Mouse (Mus musculus): ENCODE measurements around the gene Lgals3bp. TPM values are rescaled to one million over a fixed set of nuclear protein-coding genes. Genes with fewer than 3 reads are reported as not detected.

The Lgals3bp gene
- polyA plus RNA-seq, 1 experiment = 311 TPM

GRCm38 (mm10) chr11:118369251-118369650 lies 32.6 kb downstream of the Lgals3bp start:
- TF ChIP-seq POLR2A (IDR thresholded peaks at IDR 0.05; ENCODE audit: borderline replicate concordance, extremely low read depth, low read depth, low read length) = no peak
- TF ChIP-seq CTCF (IDR thresholded peaks at IDR 0.05; ENCODE audit: insufficient read depth, low read length) = no peak
- 80% methylated on average over 5 of the region's 5 CpGs for WGBS

GRCm38 (mm10) chr11:118368330-118368729 lies 33.6 kb downstream of the Lgals3bp start:
- Histone ChIP-seq H3K4me1 (ENCODE audit: control insufficient read depth, insufficient read depth, low read length) (peaks cover 8% of the 10 kb centered on the region), H3K4me3 (replicated peaks; ENCODE audit: extremely low read depth, low read depth, low read length) (no peak overlapping the region)
- TF ChIP-seq CTCF (IDR thresholded peaks at IDR 0.05; ENCODE audit: insufficient read depth, low read length) = peak; percentile 32
- no peak for TF ChIP-seq POLR2A (IDR thresholded peaks at IDR 0.05; ENCODE audit: borderline replicate concordance, extremely low read depth, low read depth, low read length)
- WGBS = 67% methylated on average over 3 of the region's 3 CpGs
- DNase-seq = no peak

More at GRCm38 (mm10) chr11:118369251-118369650, 32.6 kb downstream of the Lgals3bp start:
- H3K4me1 ChIP-seq (ENCODE audit: control insufficient read depth, insufficient read depth, low read length) = peaks cover 2% of the 10 kb centered on the region; the same call in 1 of the 2 replicates
- DNase-seq = no peak
- H3K4me3 ChIP-seq (replicated peaks; ENCODE audit: extremely low read depth, low read depth, low read length) = no peak overlapping the region

GRCm38 (mm10) chr11:118366559-118366958 lies 35.3 kb downstream of the Lgals3bp start:
- WGBS = 88% methylated on average over 8 of the region's 8 CpGs
- no peak overlapping the region for H3K4me3 ChIP-seq (replicated peaks; ENCODE audit: extremely low read depth, low read depth, low read length)
- DNase-seq = no peak
- no peak for TF ChIP-seq CTCF (IDR thresholded peaks at IDR 0.05; ENCODE audit: insufficient read depth, low read length)
- TF ChIP-seq POLR2A (IDR thresholded peaks at IDR 0.05; ENCODE audit: borderline replicate concordance, extremely low read depth, low read depth, low read length) = no peak
- H3K4me1 ChIP-seq (ENCODE audit: control insufficient read depth, insufficient read depth, low read length) = peaks cover 21% of the 10 kb centered on the region

- TF ChIP-seq CTCF (IDR thresholded peaks at IDR 0.05; ENCODE audit: insufficient read depth, low read length) (no peak), POLR2A (IDR thresholded peaks at IDR 0.05; ENCODE audit: borderline replicate concordance, extremely low read depth, low read depth, low read length) (no peak)
- DNase-seq = no peak
- Histone ChIP-seq H3K4me1 (ENCODE audit: control insufficient read depth, insufficient read depth, low read length) (peaks cover 25% of the 10 kb centered on the region), H3K4me3 (replicated peaks; ENCODE audit: extremely low read depth, low read depth, low read length) (no peak overlapping the region)
- whole genome bisulfite sequencing = 72% methylated on average over 3 of the region's 3 CpGs
These were observed 35.8 kb downstream of the Lgals3bp start for GRCm38 (mm10) chr11:118366108-118366507.

GRCm38 (mm10) chr11:118365171-118365570 lies 36.7 kb downstream of the Lgals3bp start:
- Histone ChIP-seq H3K4me1 (ENCODE audit: control insufficient read depth, insufficient read depth, low read length) (peaks cover 34% of the 10 kb centered on the region), H3K4me3 (replicated peaks; ENCODE audit: extremely low read depth, low read depth, low read length) (no peak overlapping the region)
- TF ChIP-seq POLR2A (IDR thresholded peaks at IDR 0.05; ENCODE audit: borderline replicate concordance, extremely low read depth, low read depth, low read length) = no peak
- no peak for TF ChIP-seq CTCF (IDR thresholded peaks at IDR 0.05; ENCODE audit: insufficient read depth, low read length)
- 62% methylated on average over 7 of the region's 7 CpGs for WGBS
- DNase-seq = no peak

GRCm38 (mm10) chr11:118364021-118364420 lies 37.9 kb downstream of the Lgals3bp start:
- Histone ChIP-seq H3K4me3 (replicated peaks; ENCODE audit: extremely low read depth, low read depth, low read length) (no peak overlapping the region), H3K4me1 (ENCODE audit: control insufficient read depth, insufficient read depth, low read length) (peaks cover 35% of the 10 kb centered on the region)
- 89% methylated on average over 4 of the region's 4 CpGs for WGBS
- TF ChIP-seq CTCF (IDR thresholded peaks at IDR 0.05; ENCODE audit: insufficient read depth, low read length) = no peak
- TF ChIP-seq POLR2A (IDR thresholded peaks at IDR 0.05; ENCODE audit: borderline replicate concordance, extremely low read depth, low read depth, low read length) = no peak
- DNase-seq = no peak

- peak; percentile 72 for DNase-seq
- 5% methylated on average over 8 of the region's 8 CpGs for WGBS
- H3K4me1 ChIP-seq (ENCODE audit: control insufficient read depth, insufficient read depth, low read length) = peaks cover 35% of the 10 kb centered on the region
- peak overlapping the region; percentile 43 for H3K4me3 ChIP-seq (replicated peaks; ENCODE audit: extremely low read depth, low read depth, low read length)
- TF ChIP-seq CTCF (IDR thresholded peaks at IDR 0.05; ENCODE audit: insufficient read depth, low read length) (no peak), POLR2A (IDR thresholded peaks at IDR 0.05; ENCODE audit: borderline replicate concordance, extremely low read depth, low read depth, low read length) (peak; percentile 75)
These were observed 38.8 kb downstream of the Lgals3bp start for GRCm38 (mm10) chr11:118362971-118363518.

GRCm38 (mm10) chr11:118362501-118362900 lies 39.4 kb downstream of the Lgals3bp start:
- no peak overlapping the region for H3K4me3 ChIP-seq (replicated peaks; ENCODE audit: extremely low read depth, low read depth, low read length)
- peaks cover 35% of the 10 kb centered on the region for H3K4me1 ChIP-seq (ENCODE audit: control insufficient read depth, insufficient read depth, low read length)
- 47% methylated on average over 1 of the region's 1 CpGs for WGBS
- no peak for DNase-seq
- no peak; the same call in 1 of the 2 replicates for TF ChIP-seq POLR2A (IDR thresholded peaks at IDR 0.05; ENCODE audit: borderline replicate concordance, extremely low read depth, low read depth, low read length)
- TF ChIP-seq CTCF (IDR thresholded peaks at IDR 0.05; ENCODE audit: insufficient read depth, low read length) = no peak

GRCm38 (mm10) chr11:118360907-118361341 lies 41.0 kb downstream of the Lgals3bp start:
- peak; percentile 70 for DNase-seq
- WGBS = 10% methylated on average over 10 of the region's 10 CpGs
- no peak for TF ChIP-seq POLR2A (IDR thresholded peaks at IDR 0.05; ENCODE audit: borderline replicate concordance, extremely low read depth, low read depth, low read length)
- TF ChIP-seq CTCF (IDR thresholded peaks at IDR 0.05; ENCODE audit: insufficient read depth, low read length) = no peak
- Histone ChIP-seq H3K4me3 (replicated peaks; ENCODE audit: extremely low read depth, low read depth, low read length) (no peak overlapping the region), H3K4me1 (ENCODE audit: control insufficient read depth, insufficient read depth, low read length) (peaks cover 35% of the 10 kb centered on the region)

GRCm38 (mm10) chr11:118360491-118360890 lies 41.4 kb downstream of the Lgals3bp start:
- Histone ChIP-seq H3K4me1 (ENCODE audit: control insufficient read depth, insufficient read depth, low read length) (peaks cover 34% of the 10 kb centered on the region), H3K4me3 (replicated peaks; ENCODE audit: extremely low read depth, low read depth, low read length) (no peak overlapping the region)
- 24% methylated on average over 7 of the region's 7 CpGs for WGBS
- DNase-seq = no peak
- TF ChIP-seq CTCF (IDR thresholded peaks at IDR 0.05; ENCODE audit: insufficient read depth, low read length) = no peak
- TF ChIP-seq POLR2A (IDR thresholded peaks at IDR 0.05; ENCODE audit: borderline replicate concordance, extremely low read depth, low read depth, low read length) = peak; percentile 77; the same call in 1 of the 2 replicates
